Mouse (Mus musculus) thymus, postnatal 36 days (tissue): ENCODE results near the gene Gm28729.
"Not testable (repeated sequence)": the region's sequence is repeated elsewhere in the genome, so short reads cannot be mapped to it uniquely, and the experiment has no call there.

Experiments used
- DNase-seq, 2 experiments: peaks; one replicate each; pipeline ENCODE4 v3.0.0; 2022; ENCODE audit warnings: mixed read lengths in 2 of 2

The Gm28729 gene

GRCm38 (mm10) chr9:96524972-96525506, at the start of gene Gm28729:
Gm28729 (minus strand) TSS chr9:96525264.
- DNase-seq: no peak

- no peak for DNase-seq
These were observed 48.2 kb upstream of the Gm28729 start for GRCm38 (mm10) chr9:96573252-96573651.

- no peak for DNase-seq
These were observed 47.7 kb upstream of the Gm28729 start for GRCm38 (mm10) chr9:96572754-96573153.

GRCm38 (mm10) chr9:96566470-96566996, 41.5 kb upstream of the Gm28729 start:
- no peak for DNase-seq

GRCm38 (mm10) chr9:96563501-96563900, 38.4 kb upstream of the Gm28729 start:
- no peak for DNase-seq

GRCm38 (mm10) chr9:96559148-96559547, 34.1 kb upstream of the Gm28729 start:
- no peak for DNase-seq

GRCm38 (mm10) chr9:96558594-96558993, 33.5 kb upstream of the Gm28729 start:
- no peak for DNase-seq

- no peak for DNase-seq
These were observed 29.0 kb upstream of the Gm28729 start for GRCm38 (mm10) chr9:96554095-96554494.

- no peak for DNase-seq
These were observed 20.3 kb upstream of the Gm28729 start for GRCm38 (mm10) chr9:96545410-96545809.

GRCm38 (mm10) chr9:96543643-96544640, 18.9 kb upstream of the Gm28729 start:
- peak; percentile 24 to 42 for DNase-seq

- no peak for DNase-seq
These were observed 13.9 kb upstream of the Gm28729 start for GRCm38 (mm10) chr9:96538916-96539315.

- no peak for DNase-seq
These were observed 12.5 kb upstream of the Gm28729 start for GRCm38 (mm10) chr9:96537615-96537919.

- peak; percentile 8 to 21 for DNase-seq
These were observed 12.0 kb upstream of the Gm28729 start for GRCm38 (mm10) chr9:96536895-96537614.

GRCm38 (mm10) chr9:96536093-96536492, 11.0 kb upstream of the Gm28729 start:
- not testable (repeated sequence) for DNase-seq

GRCm38 (mm10) chr9:96535431-96535830, 10.4 kb upstream of the Gm28729 start:
- DNase-seq: no peak

- DNase-seq: no peak
These were observed 9.2 kb upstream of the Gm28729 start for GRCm38 (mm10) chr9:96534256-96534655.

- no peak for DNase-seq
These were observed 8.4 kb upstream of the Gm28729 start for GRCm38 (mm10) chr9:96533476-96533875.

GRCm38 (mm10) chr9:96532531-96532930, 7.5 kb upstream of the Gm28729 start:
- DNase-seq: no peak

GRCm38 (mm10) chr9:96530674-96531081, 5.6 kb upstream of the Gm28729 start:
- DNase-seq: no peak

GRCm38 (mm10) chr9:96529961-96530673, 5.1 kb upstream of the Gm28729 start:
- no peak for DNase-seq

GRCm38 (mm10) chr9:96526011-96526410, 947 bp upstream of the Gm28729 start:
- no peak for DNase-seq

GRCm38 (mm10) chr9:96523148-96523547, 1.9 kb downstream of the Gm28729 start:
- no peak for DNase-seq

GRCm38 (mm10) chr9:96521574-96521973, 3.5 kb downstream of the Gm28729 start:
- DNase-seq: not testable (repeated sequence)
